Mouse (Mus musculus) kidney, adult 8-10 months (tissue): ENCODE measurements around the gene Gm6588.
A peak's percentile ranks its signal among the peaks of the same experiment; 100 is the strongest.

Source experiments
- DNase-seq, 2 experiments: peaks; one replicate each; pipeline ENCODE4 v3.0.0; 2022

The Gm6588 gene

GRCm38 (mm10) chr5:112473453-112473852 is 24.2 kb downstream of the Gm6588 start:
- no peak for DNase-seq

DNA sequence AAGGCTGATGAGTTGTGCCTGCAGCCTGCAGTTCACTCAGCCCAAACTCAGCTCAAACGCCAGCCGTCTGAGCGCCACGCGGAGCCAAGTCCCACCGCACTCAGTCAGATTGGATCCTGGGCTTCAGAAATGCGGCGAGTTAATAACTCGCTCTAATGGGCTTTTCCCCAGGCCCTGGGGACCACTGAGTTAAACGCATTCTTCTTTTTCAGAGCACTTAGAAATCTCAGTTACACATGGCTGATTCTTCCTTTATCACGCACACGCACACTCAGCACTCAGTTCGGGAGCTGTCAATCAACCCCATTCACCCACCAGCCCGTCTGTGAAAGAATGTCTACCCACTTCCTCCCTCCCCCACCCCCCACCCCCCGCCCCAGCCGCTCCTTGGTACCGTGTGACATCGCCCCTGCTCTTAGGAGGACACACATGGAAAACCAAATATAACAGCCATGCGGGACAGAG is 32.8 kb downstream of the Gm6588 start:
- no peak for DNase-seq

DNA sequence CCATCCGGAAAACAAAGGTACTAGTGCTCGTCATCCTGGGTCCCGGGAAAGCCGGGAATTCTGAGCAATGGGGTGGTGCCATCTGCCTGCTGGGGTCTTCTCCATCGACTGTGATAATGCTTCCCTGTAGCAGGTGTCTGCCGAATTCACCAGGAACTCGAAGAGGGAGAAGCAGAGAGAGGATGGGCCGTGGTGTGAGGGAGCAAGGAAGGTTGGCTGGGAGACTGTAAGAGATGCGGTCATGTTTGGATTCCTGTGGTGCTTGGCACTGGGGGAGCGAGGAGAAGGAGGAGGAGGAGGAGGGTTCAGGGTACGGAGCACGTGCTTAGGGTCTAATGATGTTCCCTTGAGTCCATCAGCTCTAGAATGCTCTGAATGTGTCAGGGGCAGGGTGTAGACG is 33.3 kb downstream of the Gm6588 start:
- DNase-seq, result no peak

- DNase-seq, result no peak
Observed at GRCm38 (mm10) chr5:112483030-112483429, 33.8 kb downstream of the Gm6588 start.

DNA sequence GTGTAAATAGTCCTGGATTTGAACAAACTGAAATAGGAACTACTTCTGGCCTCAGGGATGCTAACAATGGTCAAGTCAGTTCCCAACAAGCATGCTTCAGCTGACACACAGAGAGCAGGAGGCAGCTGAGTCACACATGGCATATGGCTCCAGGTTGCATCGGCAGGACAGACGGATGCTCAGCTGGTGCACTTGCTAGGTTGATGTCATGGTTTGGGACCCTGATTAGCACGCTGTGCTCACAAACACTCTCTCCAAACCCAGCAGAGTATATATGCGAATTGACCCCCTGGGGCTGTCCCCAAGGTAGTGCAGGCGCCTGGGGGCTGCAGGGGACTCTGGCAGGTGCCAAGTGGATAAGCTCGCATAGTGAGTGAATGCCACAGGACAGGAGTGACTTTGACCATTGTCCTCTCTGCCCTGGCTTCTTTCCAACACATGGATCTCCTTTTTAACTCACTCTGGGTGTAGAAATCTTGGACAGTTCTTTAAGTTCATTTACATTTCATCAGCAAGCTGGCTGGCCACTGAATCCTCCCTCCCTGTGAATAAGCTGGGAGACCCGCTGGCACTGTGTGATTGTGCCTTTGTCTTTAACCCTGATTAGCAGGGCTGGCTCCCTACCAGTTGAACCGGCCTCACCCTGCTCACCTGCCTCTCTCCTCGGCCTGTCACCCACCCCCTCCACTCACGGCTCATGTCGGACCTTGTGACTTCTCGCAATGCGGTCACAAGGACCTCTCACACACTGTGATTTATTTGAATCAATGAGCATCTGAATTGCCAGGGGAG is 35.9 kb downstream of the Gm6588 start:
- DNase-seq, result no peak

DNA sequence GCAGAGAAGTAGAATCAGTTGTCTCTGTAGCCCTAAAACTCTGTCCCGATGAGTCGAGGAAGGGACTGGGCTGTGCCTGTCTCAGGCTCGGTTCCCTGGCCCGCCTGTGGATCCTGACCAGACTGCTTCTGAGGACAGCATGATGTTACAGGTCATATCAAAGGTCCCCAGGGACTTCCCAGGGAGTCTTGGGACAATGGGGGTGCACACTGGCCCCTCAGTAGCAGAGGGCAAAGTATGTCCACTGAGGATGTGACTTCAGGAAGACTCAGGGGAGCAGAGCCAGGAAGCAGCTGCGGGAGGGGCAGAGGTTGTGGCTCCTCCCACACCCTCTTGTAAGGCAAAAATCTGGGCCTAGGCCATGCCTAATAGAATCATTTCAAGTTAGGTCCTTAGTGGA is 37.2 kb downstream of the Gm6588 start:
- peak; percentile 36 to 47 for DNase-seq

DNA sequence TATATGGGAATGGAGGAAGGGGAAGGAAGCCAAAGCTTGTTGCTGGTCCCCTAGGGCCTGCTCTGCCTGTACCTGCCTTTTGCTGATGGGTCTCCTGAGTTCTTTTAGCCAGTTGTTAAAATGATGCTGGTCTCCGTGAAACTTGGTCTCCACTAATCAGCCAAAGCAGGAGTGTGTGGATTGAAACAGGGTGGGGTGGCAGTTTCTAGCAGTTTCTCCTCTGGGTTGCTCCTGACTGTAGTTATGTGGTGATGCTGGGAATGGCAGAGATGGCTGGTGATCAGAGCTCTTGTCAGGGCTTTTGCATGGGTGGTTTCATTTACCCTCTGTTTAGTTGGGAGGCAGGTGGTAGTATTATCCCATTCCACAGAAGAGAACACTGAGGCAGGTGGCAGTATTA is 38.3 kb downstream of the Gm6588 start:
- DNase-seq, result no peak

GRCm38 (mm10) chr5:112488101-112488776 is 39.0 kb downstream of the Gm6588 start:
- no peak for DNase-seq

- DNase-seq, result no peak
Observed at GRCm38 (mm10) chr5:112491489-112491888, 42.3 kb downstream of the Gm6588 start.

- peak in 1 of 2 experiments; percentile 13 for DNase-seq
Observed at GRCm38 (mm10) chr5:112493492-112493891, 44.3 kb downstream of the Gm6588 start.

GRCm38 (mm10) chr5:112496753-112497369 is 47.6 kb downstream of the Gm6588 start:
- DNase-seq, result no peak

DNA sequence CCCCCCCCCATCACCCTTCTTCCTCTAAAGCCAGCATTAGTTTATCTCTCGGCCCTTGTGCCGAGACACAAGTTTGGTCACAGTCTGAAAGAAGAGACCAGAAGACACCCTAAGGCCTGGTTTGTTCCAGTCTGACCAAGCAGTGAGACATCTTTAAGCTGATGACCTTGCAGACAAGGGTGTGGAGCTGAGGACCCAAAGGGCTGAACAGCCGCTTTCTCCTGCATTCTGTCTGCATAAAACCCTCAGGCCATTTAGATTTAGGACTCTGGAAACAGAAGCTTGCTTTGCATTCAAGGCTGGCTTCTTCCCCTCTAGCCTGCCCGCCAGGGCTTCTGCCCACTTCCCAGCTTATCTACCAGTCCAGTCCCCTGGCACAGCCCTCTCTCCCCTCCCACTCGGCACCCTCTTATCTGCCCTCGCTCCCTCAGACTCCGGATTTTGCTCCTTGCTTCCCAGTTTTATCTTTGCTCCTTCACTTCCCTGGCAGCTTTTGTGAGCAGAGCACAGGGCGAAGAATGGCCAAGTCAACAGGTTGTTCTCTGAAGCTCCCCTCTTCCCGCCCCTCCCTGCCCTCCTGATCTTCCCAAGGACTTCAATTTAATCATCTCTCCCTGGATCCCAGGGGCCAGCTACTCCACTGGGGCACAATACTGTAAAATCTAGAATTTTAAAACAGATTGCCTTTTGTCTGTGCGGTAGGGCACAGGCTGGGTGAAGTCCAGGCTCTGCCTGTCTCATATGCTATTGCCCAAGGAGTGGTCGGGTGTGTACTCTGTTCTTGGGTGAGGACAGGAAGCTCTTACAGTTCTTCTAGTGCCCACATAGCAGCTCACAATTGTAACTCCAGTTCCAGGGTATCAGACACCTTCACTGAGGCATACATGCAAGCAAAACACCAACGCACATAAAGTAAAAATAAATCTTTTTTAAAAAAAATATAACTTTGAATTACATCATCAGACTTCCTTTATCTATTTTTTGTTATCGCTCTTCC is 50.0 kb downstream of the Gm6588 start:
- no peak for DNase-seq

DNA sequence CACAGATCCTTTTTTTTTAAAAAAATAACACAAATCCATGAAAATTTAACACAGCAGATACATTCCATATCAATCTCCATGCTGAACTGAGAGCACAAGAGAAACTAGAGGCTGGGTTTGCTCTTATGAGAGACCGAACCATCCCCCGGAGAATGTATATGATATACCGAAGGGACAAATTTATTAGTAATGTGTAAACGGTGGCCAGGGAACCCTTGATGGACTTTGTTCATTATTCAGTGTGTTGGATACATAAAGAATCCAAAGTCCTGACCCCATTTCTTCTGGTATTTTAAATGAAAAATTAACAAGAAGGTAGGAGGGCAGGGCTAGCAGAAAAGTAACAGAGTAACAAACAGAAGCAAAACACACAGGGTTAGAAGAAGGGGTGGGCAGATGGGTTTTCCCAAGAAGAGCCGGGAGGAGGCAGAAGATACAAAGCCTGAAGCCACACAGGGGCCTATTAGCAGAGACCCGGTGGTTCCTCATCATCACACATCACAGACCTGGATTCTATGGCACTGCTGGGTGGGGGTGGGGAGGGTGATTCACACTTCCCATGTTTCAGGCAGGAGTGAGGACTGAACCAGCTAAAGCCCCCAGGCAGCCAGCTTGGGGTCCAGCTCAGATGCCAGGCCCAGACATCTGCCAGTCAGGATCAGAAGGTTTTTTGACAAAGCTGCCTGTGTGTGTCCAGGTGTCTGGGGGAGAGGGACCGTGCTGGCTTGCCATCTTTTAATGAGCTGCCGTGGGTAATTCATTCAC is 50.9 kb downstream of the Gm6588 start:
- no peak for DNase-seq
